ENCODE assay signal across 15 mouse cellular contexts in genomic region chr14:16146811-16147210, GRCm38 (mm10).
"Had no signal": no experiment of that assay in that cellular context is flagged by ENCODE, and none has a peak within 500 bp of the region (broad histone marks: within the 10 kb centered on the region; RNA-seq: fewer than 3 reads in every experiment).

No protein-coding gene starts in this region.

- ATAC-seq: midbrain, embryonic 15.5 days had no signal

- H3K9me3 ChIP-seq: midbrain, embryonic 10.5 days; midbrain, embryonic 12.5 days; midbrain, embryonic 15.5 days; neural tube, embryonic 13.5 days; neural tube, embryonic 15.5 days had no signal

- H3K27ac ChIP-seq: liver, embryonic 14.5 days; midbrain, embryonic 10.5 days; midbrain, embryonic 12.5 days; midbrain, embryonic 15.5 days; neural tube, embryonic 13.5 days; neural tube, embryonic 15.5 days had no signal

- DNase-seq: lung, adult 18-20 months; lung, embryonic 14.5 days; lung, postnatal 10 days; lung, postnatal 4 days; right cerebral cortex, postnatal 14 days; thymus, adult 18-20 months; thymus, postnatal 14 days; thymus, postnatal 36 days had no signal

- H3K36me3 ChIP-seq: midbrain, embryonic 10.5 days; midbrain, embryonic 12.5 days; midbrain, embryonic 15.5 days; neural tube, embryonic 13.5 days; neural tube, embryonic 15.5 days had no signal

- H3K9ac ChIP-seq: liver, embryonic 14.5 days; lung, embryonic 14.5 days; midbrain, embryonic 12.5 days; midbrain, embryonic 15.5 days; neural tube, embryonic 13.5 days; neural tube, embryonic 15.5 days had no signal

- H3K4me2 ChIP-seq: lung, embryonic 14.5 days; midbrain, embryonic 12.5 days; midbrain, embryonic 15.5 days; neural tube, embryonic 13.5 days; neural tube, embryonic 15.5 days had no signal

- H3K4me1 ChIP-seq: midbrain, embryonic 10.5 days; midbrain, embryonic 12.5 days; midbrain, embryonic 15.5 days; neural tube, embryonic 13.5 days; neural tube, embryonic 15.5 days had no signal

- H3K27me3 ChIP-seq: midbrain, embryonic 12.5 days; midbrain, embryonic 15.5 days; neural tube, embryonic 13.5 days; neural tube, embryonic 15.5 days had no signal

- H3K4me3 ChIP-seq: midbrain, embryonic 10.5 days; midbrain, embryonic 12.5 days; midbrain, embryonic 15.5 days; myocyte; neural tube, embryonic 13.5 days; neural tube, embryonic 15.5 days had no signal
